ENCODE assay signal across 7 mouse cellular contexts in the genomic region with DNA sequence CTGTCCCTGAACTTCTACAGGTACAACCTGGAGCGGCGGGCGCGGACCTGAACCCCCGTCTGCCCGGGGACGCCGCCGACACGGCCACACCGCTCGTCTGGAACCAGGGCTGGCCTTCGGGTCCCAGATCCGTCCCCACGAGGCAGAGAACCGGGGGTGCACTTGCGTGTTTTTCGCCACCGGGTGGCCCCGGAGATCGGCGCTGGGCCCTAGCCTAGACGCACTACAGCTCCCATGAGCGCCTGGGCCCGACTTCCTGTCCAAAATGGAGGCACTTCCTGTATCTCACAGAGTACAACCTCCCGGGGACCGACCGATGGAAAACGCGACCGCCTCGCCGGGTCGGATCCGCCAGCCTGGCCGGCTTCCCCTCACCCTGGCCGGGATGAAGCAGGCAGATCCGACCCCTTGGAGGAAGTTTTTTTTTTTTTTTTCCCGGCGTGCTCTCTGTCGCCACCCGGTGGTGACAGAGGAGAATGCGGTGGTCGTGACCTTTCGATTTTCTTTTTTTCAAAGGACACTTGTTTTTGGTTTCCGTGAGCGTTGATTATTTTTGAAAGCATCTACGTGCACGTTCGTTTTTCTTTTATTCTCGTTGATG. TPM values are rescaled to one million over a fixed set of nuclear protein-coding genes. Genes with fewer than 3 reads are reported as not detected.
A peak's percentile ranks its signal among the peaks of the same experiment; 100 is the strongest.
DNase-seq lines count a peak whose midpoint lies in the region; ATAC-seq lines count a peak whose summit lies in the region.
"Not testable (repeated sequence)": the region's sequence is repeated elsewhere in the genome, so short reads cannot be mapped to it uniquely, and the experiment has no call there.

No protein-coding gene starts in this region.

- peak overlapping the region; percentile 45; the same call in 1 of the 2 replicates for H3K27ac ChIP-seq in intestine, embryonic 16.5 days (ENCODE audit: low read length)

- 0 out of 2 replicates have a peak overlapping the region, but pooled peaks have one; percentile 36 for H3K4me2 ChIP-seq in intestine, embryonic 16.5 days (ENCODE audit: low read depth, low read length)

- peak; percentile 92 for ATAC-seq in intestine, embryonic 16.5 days

- not testable (repeated sequence) for H3K27me3 ChIP-seq in intestine, embryonic 16.5 days (replicated peaks; ENCODE audit: control insufficient read depth, insufficient read depth, low read length)

- H3K9me3 ChIP-seq in intestine, embryonic 16.5 days (ENCODE audit: control insufficient read depth, low read length) = peaks cover 36% of the 10 kb centered on the region

- H3K4me3 ChIP-seq in intestine, embryonic 16.5 days (ENCODE audit: low read length) = peak overlapping the region; percentile 34

- peak; percentile 78 to 87 for DNase-seq in adrenal gland, adult 18-20 months (ENCODE audit: low spot score in 2 of 2)
- DNase-seq in embryo, embryonic 9.5 days (ENCODE audit: extremely low spot score) = peak; percentile 83
- peak; percentile 87 to 98 for DNase-seq in gastrocnemius, postnatal 4 days (ENCODE audit: low spot score in 2 of 2)
- peak; percentile 91 to 98 for DNase-seq in left cerebral cortex, postnatal 25 days (ENCODE audit: low spot score in 2 of 2)
- DNase-seq in mesoderm, embryonic 11.5 days (ENCODE audit: low read depth, low spot score) = peak; percentile 87
- DNase-seq in right cerebral cortex, postnatal 4 days = peak; percentile 94

- intact Hi-C loops in left cerebral cortex, postnatal 25 days (cut with DNase I) = not testable (repeated sequence)

- H3K9ac ChIP-seq in intestine, embryonic 16.5 days (ENCODE audit: low read depth, low read length) = not testable (repeated sequence)

- peaks cover 35% of the 10 kb centered on the region for H3K36me3 ChIP-seq in intestine, embryonic 16.5 days (ENCODE audit: control insufficient read depth, insufficient read depth, low read length)

- 57% methylated on average over 51 of the region's 51 CpGs for WGBS in intestine, embryonic 16.5 days

- H3K4me1 ChIP-seq in intestine, embryonic 16.5 days (ENCODE audit: control insufficient read depth, insufficient read depth, low read length) = not testable (repeated sequence)

RNA-seq across cellular contexts. Expression of gene Gm21860, which starts 10.1 kb away (rescaled TPM):
- total RNA-seq in adrenal gland, adult 18-20 months (2021) = not detected
- not detected for total RNA-seq in gastrocnemius, postnatal 4 days (2021)
- polyA plus RNA-seq in intestine, embryonic 16.5 days (2015; fragmentation: Nextera tagmentation; extraction: Ambion mirVana) = not detected in 2 replicates
- total RNA-seq in left cerebral cortex, postnatal 25 days (2021) = not detected

RNA-seq across cellular contexts. Expression of gene Gm47283, which starts 40.1 kb away (rescaled TPM):
- not detected for total RNA-seq in adrenal gland, adult 18-20 months (2021)
- total RNA-seq in gastrocnemius, postnatal 4 days (2021) = not detected
- polyA plus RNA-seq in intestine, embryonic 16.5 days (2015; fragmentation: Nextera tagmentation; extraction: Ambion mirVana) = not detected in 2 replicates
- total RNA-seq in left cerebral cortex, postnatal 25 days (2021) = not detected

Comparison
In these comparisons a context has a peak if more than half of its experiments do, and no peak if none do; other contexts are left out.
1. Peak in every context shown above with its lines: DNase-seq, ATAC-seq, H3K4me3 ChIP-seq and H3K27ac ChIP-seq.